Mouse (Mus musculus): ENCODE measurements at regions not wholly inside any gene's neighbourhood (a gene's known extent, or its start where the extent isn't known, plus 50 kb on each side); places are given as distances from the start of the nearest gene placed in this dataset.

DNA sequence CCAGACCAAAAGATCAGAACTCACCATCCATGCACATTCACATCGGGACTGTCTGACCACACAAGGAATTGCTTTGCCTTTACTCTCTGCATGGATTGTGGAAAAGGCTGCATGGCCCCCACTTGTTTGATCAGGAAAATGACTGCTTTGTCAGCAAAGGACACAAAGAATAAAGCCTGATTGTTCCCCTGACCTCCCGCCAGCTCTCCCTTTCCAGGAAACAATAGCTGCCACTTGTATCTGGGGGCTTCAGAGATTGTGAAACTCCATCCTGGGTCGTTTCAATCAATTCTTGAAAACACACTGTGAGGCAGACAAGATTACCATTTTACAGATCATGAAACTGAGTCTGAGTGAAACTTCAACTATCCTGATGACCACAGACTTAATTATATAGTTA, 70.7 kb downstream of the Zic3 start:
- ATAC-seq (ENCODE audit: low FRiP score, low TSS enrichment) (no peak), DNase-seq (no peak)
- H3K9me3 ChIP-seq (ENCODE audit: control insufficient read depth, low read length) = no peaks in the 10 kb centered on the region
- H3K27ac ChIP-seq (replicated peaks; ENCODE audit: low read depth, low read length) = no peak overlapping the region
- H3K9ac ChIP-seq (replicated peaks; ENCODE audit: low read length) = no peak overlapping the region
- WGBS = 24% methylated on average over 3 of the region's 3 CpGs
- no peaks in the 10 kb centered on the region for H3K4me1 ChIP-seq (ENCODE audit: control insufficient read depth, insufficient read depth, low read length)
- H3K36me3 ChIP-seq (ENCODE audit: control insufficient read depth, insufficient read depth, low read length) = no peaks in the 10 kb centered on the region
- H3K4me2 ChIP-seq (ENCODE audit: low read length) = no peak overlapping the region
- H3K27me3 ChIP-seq (ENCODE audit: control insufficient read depth, insufficient read depth, low read length) = no peaks in the 10 kb centered on the region
- H3K4me3 ChIP-seq (replicated peaks; ENCODE audit: low read depth, low read length) = no peak overlapping the region

DNA sequence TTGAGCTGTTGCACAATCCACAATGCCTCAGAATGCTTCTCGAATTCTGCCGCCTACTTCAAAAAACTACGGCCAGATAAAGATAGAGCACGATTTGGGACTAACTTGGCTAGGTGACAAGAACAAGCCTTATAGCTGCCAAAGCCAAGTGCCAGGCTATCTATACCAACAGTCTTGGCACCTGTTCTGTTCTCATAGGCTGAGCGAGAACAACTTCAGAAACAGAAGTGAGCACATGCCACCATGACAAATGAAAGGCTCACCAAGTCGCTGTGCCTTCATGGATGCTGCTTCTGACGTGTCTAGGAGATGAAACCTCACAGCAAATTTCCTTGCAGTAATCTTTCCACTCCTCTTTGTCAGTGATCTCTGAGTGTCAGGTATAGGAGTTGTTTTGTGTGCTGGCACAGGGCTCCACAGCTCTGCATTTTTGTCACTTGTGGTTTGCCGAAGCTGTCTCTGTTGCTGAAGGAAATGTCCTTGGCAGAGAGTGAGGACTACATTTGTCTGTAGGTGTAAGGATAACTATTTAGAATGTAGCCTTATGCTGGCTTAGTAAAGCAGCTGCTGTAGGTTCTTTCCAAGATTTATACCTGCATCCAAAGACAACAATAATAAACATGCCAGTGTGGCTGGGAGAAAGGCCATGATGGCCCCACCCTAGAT, 95.4 kb downstream of the Zic3 start:
- DNase-seq (no peak), ATAC-seq (ENCODE audit: low FRiP score, low TSS enrichment) (no peak)
- no peaks in the 10 kb centered on the region for H3K4me1 ChIP-seq (ENCODE audit: control insufficient read depth, insufficient read depth, low read length)
- no peaks in the 10 kb centered on the region for H3K27me3 ChIP-seq (ENCODE audit: control insufficient read depth, insufficient read depth, low read length)
- H3K4me2 ChIP-seq (ENCODE audit: low read length) = no peak overlapping the region
- no peaks in the 10 kb centered on the region for H3K36me3 ChIP-seq (ENCODE audit: control insufficient read depth, insufficient read depth, low read length)
- H3K4me3 ChIP-seq (replicated peaks; ENCODE audit: low read depth, low read length) = no peak overlapping the region
- WGBS = 91% methylated on average over 8 of the region's 8 CpGs
- no peak overlapping the region for H3K9ac ChIP-seq (replicated peaks; ENCODE audit: low read length)
- no peak overlapping the region for H3K27ac ChIP-seq (replicated peaks; ENCODE audit: low read depth, low read length)
- H3K9me3 ChIP-seq (ENCODE audit: control insufficient read depth, low read length) = no peaks in the 10 kb centered on the region

DNA sequence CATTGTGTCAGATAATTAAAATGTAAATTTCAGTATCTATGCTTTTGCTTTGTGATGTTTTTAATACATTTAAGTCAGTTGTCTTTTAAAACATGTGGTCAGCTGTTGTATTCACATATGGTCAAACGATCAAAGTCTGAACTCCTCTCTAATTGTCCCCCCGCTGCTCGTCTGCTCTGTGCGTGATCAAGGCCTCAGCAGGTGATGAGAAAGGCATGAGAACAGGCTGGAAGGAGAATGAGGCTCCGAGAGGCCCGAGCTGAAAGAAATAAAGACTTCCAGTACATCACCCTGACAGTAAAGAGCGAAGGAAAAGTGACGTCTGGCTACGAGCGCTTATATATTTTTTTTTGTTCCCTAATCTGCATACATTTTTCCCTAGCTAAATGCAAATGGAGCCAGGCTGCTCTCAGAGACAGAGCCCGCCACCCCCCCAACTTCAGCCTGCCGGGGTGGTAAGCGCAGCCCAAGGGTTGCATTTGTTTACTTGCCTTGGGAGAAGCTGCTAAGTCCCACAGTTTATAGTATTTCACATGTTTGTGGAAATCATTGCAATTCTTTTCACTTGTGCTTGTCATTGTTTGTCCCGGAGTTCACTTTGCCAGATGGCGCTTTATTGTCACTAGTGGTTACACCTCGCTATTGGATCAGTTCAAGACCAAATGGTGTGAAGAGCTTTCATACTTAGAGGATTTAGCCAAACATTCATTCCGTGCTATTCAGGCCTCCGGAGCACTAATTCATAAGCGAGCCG, 133.0 kb downstream of the Zic3 start:
- peak overlapping the region; percentile 10 for H3K4me3 ChIP-seq (replicated peaks; ENCODE audit: low read depth, low read length)
- whole genome bisulfite sequencing = 17% methylated on average over 20 of the region's 20 CpGs
- H3K4me2 ChIP-seq (ENCODE audit: low read length) = peak overlapping the region; percentile 48
- ATAC-seq (ENCODE audit: low FRiP score, low TSS enrichment) = peak; percentile 60; the same call in 1 of the 2 replicates
- H3K9ac ChIP-seq (replicated peaks; ENCODE audit: low read length) = no peak overlapping the region
- H3K27me3 ChIP-seq (ENCODE audit: control insufficient read depth, insufficient read depth, low read length) = no peaks in the 10 kb centered on the region
- H3K4me1 ChIP-seq (ENCODE audit: control insufficient read depth, insufficient read depth, low read length) = no peaks in the 10 kb centered on the region
- peak overlapping the region; percentile 55 for H3K27ac ChIP-seq (replicated peaks; ENCODE audit: low read depth, low read length)
- peak; percentile 54 for DNase-seq
- no peaks in the 10 kb centered on the region for H3K36me3 ChIP-seq (ENCODE audit: control insufficient read depth, insufficient read depth, low read length)
- H3K9me3 ChIP-seq (ENCODE audit: control insufficient read depth, low read length) = no peaks in the 10 kb centered on the region

DNA sequence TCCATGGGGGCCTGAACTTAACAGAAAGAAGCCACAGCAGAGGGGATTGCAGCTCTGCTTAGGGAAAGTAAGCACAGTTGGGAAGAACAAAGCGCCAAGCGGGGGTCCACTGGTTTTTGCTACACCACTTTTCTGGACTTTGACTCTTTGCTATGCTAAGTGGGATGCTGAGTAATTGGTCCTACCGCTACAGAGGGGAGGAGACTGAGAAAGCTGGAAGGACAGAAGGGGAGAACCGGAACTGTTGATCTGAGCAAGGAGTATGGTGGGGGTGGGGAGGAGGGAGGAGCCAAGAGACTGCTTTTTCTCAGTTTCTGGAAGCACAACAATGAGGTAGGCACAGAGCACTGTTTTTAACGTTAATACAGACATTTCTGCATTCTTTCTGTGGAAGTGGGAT, 134.9 kb downstream of the Zic3 start:
- Histone ChIP-seq H3K4me3 (replicated peaks; ENCODE audit: low read depth, low read length) (no peak overlapping the region), H3K9ac (replicated peaks; ENCODE audit: low read length) (no peak overlapping the region), H3K27me3 (ENCODE audit: control insufficient read depth, insufficient read depth, low read length) (no peaks in the 10 kb centered on the region), H3K27ac (replicated peaks; ENCODE audit: low read depth, low read length) (no peak overlapping the region), H3K9me3 (ENCODE audit: control insufficient read depth, low read length) (no peaks in the 10 kb centered on the region), H3K4me2 (ENCODE audit: low read length) (no peak overlapping the region), H3K36me3 (ENCODE audit: control insufficient read depth, insufficient read depth, low read length) (no peaks in the 10 kb centered on the region), H3K4me1 (ENCODE audit: control insufficient read depth, insufficient read depth, low read length) (no peaks in the 10 kb centered on the region)
- 30% methylated on average over 5 of the region's 5 CpGs for WGBS
- ATAC-seq (ENCODE audit: low FRiP score, low TSS enrichment) (no peak), DNase-seq (no peak)

DNA sequence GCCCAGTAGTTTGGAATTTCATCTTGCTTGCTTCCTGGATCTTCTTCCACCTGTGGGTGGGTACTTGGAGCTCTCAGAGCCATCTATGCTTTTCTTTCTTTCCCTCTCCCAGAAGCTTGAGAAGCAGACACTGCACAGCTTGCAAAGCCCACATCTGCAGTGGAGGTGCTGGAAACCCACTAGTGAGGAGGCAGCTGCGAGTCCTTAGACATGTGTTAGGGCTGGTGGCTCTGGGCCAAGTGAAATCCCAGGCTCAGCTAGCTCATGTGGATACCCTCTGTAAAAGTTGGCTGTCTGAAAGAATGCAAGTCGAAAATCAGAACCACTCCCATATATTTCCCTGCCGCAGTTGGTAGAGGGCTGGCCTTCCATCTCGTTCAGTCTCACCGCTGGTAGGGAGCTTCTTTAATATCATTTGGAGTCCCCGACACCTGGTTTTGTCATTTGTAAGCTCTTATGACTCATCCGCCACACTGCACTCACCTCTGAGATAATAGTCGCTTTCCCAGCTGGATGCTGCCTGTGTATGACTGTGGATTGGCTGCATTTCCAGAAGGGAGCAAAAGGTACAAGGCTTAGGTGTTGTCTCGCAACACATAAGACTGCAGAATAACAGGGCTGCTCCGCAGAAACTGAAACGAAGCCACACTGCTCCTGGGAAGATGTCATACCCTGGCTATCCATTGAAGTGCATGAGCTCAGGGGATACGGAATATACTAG, 143.8 kb downstream of the Zic3 start:
- no peak overlapping the region for H3K4me2 ChIP-seq (ENCODE audit: low read length)
- no peak overlapping the region for H3K27ac ChIP-seq (replicated peaks; ENCODE audit: low read depth, low read length)
- 85% methylated on average over 12 of the region's 12 CpGs for WGBS
- no peak overlapping the region for H3K4me3 ChIP-seq (replicated peaks; ENCODE audit: low read depth, low read length)
- ATAC-seq (ENCODE audit: low FRiP score, low TSS enrichment) (no peak), DNase-seq (no peak)
- H3K9me3 ChIP-seq (ENCODE audit: control insufficient read depth, low read length) = no peaks in the 10 kb centered on the region
- H3K36me3 ChIP-seq (ENCODE audit: control insufficient read depth, insufficient read depth, low read length) = no peaks in the 10 kb centered on the region
- no peaks in the 10 kb centered on the region for H3K27me3 ChIP-seq (ENCODE audit: control insufficient read depth, insufficient read depth, low read length)
- H3K9ac ChIP-seq (replicated peaks; ENCODE audit: low read length) = no peak overlapping the region
- no peaks in the 10 kb centered on the region for H3K4me1 ChIP-seq (ENCODE audit: control insufficient read depth, insufficient read depth, low read length)

DNA sequence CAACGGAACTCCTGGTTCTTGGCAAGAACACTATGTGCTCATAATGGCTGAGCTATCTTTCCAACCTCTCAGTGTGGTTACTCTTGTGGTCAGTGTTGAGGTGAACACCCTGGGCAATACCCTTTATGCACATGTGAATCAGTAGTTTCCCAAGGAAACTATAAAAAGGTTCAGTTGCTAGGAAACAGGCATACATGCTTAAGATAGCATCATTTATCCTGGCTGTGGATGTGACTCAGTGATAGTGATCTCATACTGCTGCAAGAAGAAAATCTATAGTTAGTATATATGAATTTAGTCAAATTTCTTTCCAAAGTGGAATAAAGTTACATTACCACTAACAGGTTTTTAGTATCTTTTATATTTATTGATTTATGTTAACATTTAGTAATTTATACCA, 151.8 kb downstream of the Zic3 start:
- Histone ChIP-seq H3K9ac (replicated peaks; ENCODE audit: low read length) (no peak overlapping the region), H3K9me3 (ENCODE audit: control insufficient read depth, low read length) (no peaks in the 10 kb centered on the region), H3K4me3 (replicated peaks; ENCODE audit: low read depth, low read length) (no peak overlapping the region), H3K27me3 (ENCODE audit: control insufficient read depth, insufficient read depth, low read length) (no peaks in the 10 kb centered on the region), H3K4me2 (ENCODE audit: low read length) (no peak overlapping the region), H3K4me1 (ENCODE audit: control insufficient read depth, insufficient read depth, low read length) (no peaks in the 10 kb centered on the region), H3K36me3 (ENCODE audit: control insufficient read depth, insufficient read depth, low read length) (no peaks in the 10 kb centered on the region), H3K27ac (replicated peaks; ENCODE audit: low read depth, low read length) (no peak overlapping the region)
- no peak for ATAC-seq (ENCODE audit: low FRiP score, low TSS enrichment)
- 84% methylated on average over 1 of the region's 1 CpGs for WGBS
- DNase-seq = no peak

Measured in midbrain, embryonic 14.5 days (tissue).